Mouse (Mus musculus) embryonic fibroblast, embryonic 13.5 days (primary cell): ENCODE data around the gene Gmeb2. TPM values are rescaled to one million over a fixed set of nuclear protein-coding genes. Genes with fewer than 3 reads are reported as not detected.

ENCODE experiments used
- H3K27ac ChIP-seq: 2 replicates; pipeline ENCODE4 v1.5.1; 2012; ENCODE audit warnings: low read length, control low read depth, inconsistent platforms; ENCODE audit not compliant: insufficient read depth
- H3K4me1 ChIP-seq: 2 replicates; pipeline ENCODE4 v1.6.1; 2011; ENCODE audit warnings: low read length; ENCODE audit not compliant: control insufficient read depth, insufficient read depth
- H3K4me3 ChIP-seq: 2 replicates; pipeline ENCODE4 v1.5.1; 2011; ENCODE audit warnings: mild to moderate bottlenecking, control low read depth, low read length; ENCODE audit not compliant: insufficient read depth
- CTCF ChIP-seq: IDR thresholded peaks from 2 replicates; pipeline ENCODE4 v1.5.1; 2011; ENCODE audit warnings: mild to moderate bottlenecking, control low read depth, low read length, moderate library complexity, borderline replicate concordance; ENCODE audit not compliant: insufficient read depth
- POLR2A ChIP-seq: IDR thresholded peaks from 2 replicates; pipeline ENCODE4 v1.6.1; 2011; ENCODE audit warnings: low read depth, mild to moderate bottlenecking, control low read depth, low read length, moderate library complexity
- polyA plus RNA-seq: library from polyadenylated mRNA; stranded (reverse); fragments of >200 nt; gene quantifications from 2 replicates; pipeline ENCODE4 v1.2.4, GENCODE M21; 2011; ENCODE audit warnings: low read depth; ENCODE audit not compliant: missing spikeins, insufficient read length

The Gmeb2 gene
- polyA plus RNA-seq, 1 experiment: 23.6 TPM

- H3K4me3 ChIP-seq: no peak overlapping the region
- H3K4me1 ChIP-seq: no peaks in the 10 kb centered on the region
- no peak overlapping the region for H3K27ac ChIP-seq
- TF ChIP-seq POLR2A: no peak
- TF ChIP-seq CTCF: no peak
These were observed 54.4 kb downstream of the Gmeb2 start for GRCm38 (mm10) chr2:181233443-181233842.

- no peak overlapping the region for H3K27ac ChIP-seq
- H3K4me1 ChIP-seq: no peaks in the 10 kb centered on the region
- no peak for TF ChIP-seq CTCF
- TF ChIP-seq POLR2A: no peak
- H3K4me3 ChIP-seq: no peak overlapping the region
These were observed 56.7 kb downstream of the Gmeb2 start for GRCm38 (mm10) chr2:181231171-181231570.

- Histone ChIP-seq H3K27ac (no peak overlapping the region), H3K4me1 (no peaks in the 10 kb centered on the region), H3K4me3 (no peak overlapping the region)
- TF ChIP-seq POLR2A: no peak
These were observed 59.5 kb downstream of the Gmeb2 start for GRCm38 (mm10) chr2:181228335-181228734.

GRCm38 (mm10) chr2:181227122-181227521, 60.7 kb downstream of the Gmeb2 start:
- Histone ChIP-seq H3K27ac (no peak overlapping the region), H3K4me3 (no peak overlapping the region), H3K4me1 (no peaks in the 10 kb centered on the region)
- TF ChIP-seq POLR2A: no peak
- TF ChIP-seq CTCF: no peak

GRCm38 (mm10) chr2:181224994-181225393, 62.8 kb downstream of the Gmeb2 start:
- Histone ChIP-seq H3K4me1 (no peaks in the 10 kb centered on the region; the same call in 1 of the 2 replicates), H3K4me3 (no peak overlapping the region), H3K27ac (no peak overlapping the region)
- TF ChIP-seq POLR2A (no peak), CTCF (no peak)

GRCm38 (mm10) chr2:181220361-181220760, 67.5 kb downstream of the Gmeb2 start:
- no peak overlapping the region for H3K4me3 ChIP-seq
- no peak for TF ChIP-seq CTCF
- TF ChIP-seq POLR2A: no peak
- H3K27ac ChIP-seq: no peak overlapping the region
- H3K4me1 ChIP-seq: no peaks in the 10 kb centered on the region; the same call in 1 of the 2 replicates

GRCm38 (mm10) chr2:181219538-181220216, 68.2 kb downstream of the Gmeb2 start, which contains the start of gene Fndc11:
Gene Fndc11, plus strand, starts transcription at chr2:181220013.
- no peaks in the 10 kb centered on the region; the same call in 1 of the 2 replicates for H3K4me1 ChIP-seq
- H3K4me3 ChIP-seq: no peak within 1 kb of the TSS
- no peak within 1 kb of the TSS for H3K27ac ChIP-seq
- TF ChIP-seq CTCF: no peak
- no peak for TF ChIP-seq POLR2A

GRCm38 (mm10) chr2:181218881-181219485, 68.9 kb downstream of the Gmeb2 start:
- no peaks in the 10 kb centered on the region; the same call in 1 of the 2 replicates for H3K4me1 ChIP-seq
- no peak overlapping the region for H3K27ac ChIP-seq
- no peak overlapping the region for H3K4me3 ChIP-seq
- no peak for TF ChIP-seq CTCF
- no peak for TF ChIP-seq POLR2A

GRCm38 (mm10) chr2:181216037-181216436, 71.8 kb downstream of the Gmeb2 start:
- TF ChIP-seq POLR2A (no peak), CTCF (no peak)
- Histone ChIP-seq H3K4me1 (no peaks in the 10 kb centered on the region; the same call in 1 of the 2 replicates), H3K4me3 (no peak overlapping the region), H3K27ac (no peak overlapping the region)

GRCm38 (mm10) chr2:181213021-181213445, 74.8 kb downstream of the Gmeb2 start, which contains the start of gene Srms:
Gene Srms, minus strand, starts transcription at chr2:181213185.
- Histone ChIP-seq H3K4me1 (no peaks in the 10 kb centered on the region), H3K4me3 (no peak within 1 kb of the TSS), H3K27ac (no peak within 1 kb of the TSS)
- TF ChIP-seq POLR2A (no peak), CTCF (no peak)
